24 mouse cellular contexts compared by ENCODE assay signal in genomic region chr9:43682102-43682501, GRCm38 (mm10).
DNase-seq lines count a peak whose midpoint lies in the region; ATAC-seq and TF ChIP-seq lines count a peak whose summit lies in the region.
"Had no signal": no experiment of that assay in that cellular context is flagged by ENCODE, and none has a peak within 500 bp of the region (broad histone marks: within the 10 kb centered on the region; RNA-seq: fewer than 3 reads in every experiment).

No protein-coding gene starts in this region.

- TF ChIP-seq CTCF in gastrocnemius, adult 2 months (IDR thresholded peaks at IDR 0.05): no peak

- ATAC-seq in frontal cortex, adult (ENCODE audit: low TSS enrichment): peak; percentile 69; the same call in 1 of the 2 replicates
- ATAC-seq: CD4-positive, CD25-positive, alpha-beta regulatory T cell, adult 4 months; forebrain, embryonic 14.5 days; forebrain, embryonic 16.5 days had no signal

- H3K4me1 ChIP-seq in ES-E14 (ENCODE audit: control insufficient read depth in 2 of 2, insufficient read depth in 2 of 2, low read length in 2 of 2, poor library complexity in 1 of 2): peaks cover 0 to 6% of the 10 kb centered on the region in 2 experiments; a peak in 1 of 4 replicates
- H3K4me1 ChIP-seq: embryonic facial prominence, embryonic 15.5 days had no signal

- H3K27ac ChIP-seq in ES-E14 (ENCODE audit: insufficient read depth, low read depth, low read length, poor library complexity, severe bottlenecking): 0 out of 2 replicates have a peak overlapping the region, but pooled peaks have one; percentile 10
- no peak overlapping the region for H3K27ac ChIP-seq in gastrocnemius, adult 2 months
- H3K27ac ChIP-seq: embryonic facial prominence, embryonic 13.5 days; embryonic facial prominence, embryonic 15.5 days; forebrain, embryonic 10.5 days; forebrain, embryonic 12.5 days had no signal

- DNase-seq in frontal cortex, postnatal 14 days (ENCODE audit: low spot score in 2 of 2): no peak
- DNase-seq in 3134 (ENCODE audit: extremely low read depth, insufficient read length, low spot score) (peak; percentile 53), 3T3-L1 (ENCODE audit: low read depth, low spot score) (peak; percentile 21), ES-E14 (ENCODE audit: low read depth, low spot score) (no peak)
- no peak for DNase-seq in cerebellum, adult 18-20 months
- no peak for DNase-seq in gastrocnemius, adult 2 months
- DNase-seq in lung, postnatal 10 days: no peak
- DNase-seq: adrenal gland, adult 8-10 months; adrenal gland, postnatal 14 days; cerebellum, adult 11-12 months; cerebellum, adult 8-10 months; cerebellum, adult 9-11 months; cerebellum, postnatal 14 days; cerebellum, postnatal 36 days; embryo, embryonic 11 days had no signal

- H3K9ac ChIP-seq in ES-E14 (ENCODE audit: insufficient read depth, low read depth, low read length, poor library complexity, severe bottlenecking): no peak overlapping the region
- H3K9ac ChIP-seq: embryonic facial prominence, embryonic 13.5 days; embryonic facial prominence, embryonic 15.5 days; forebrain, embryonic 12.5 days had no signal

- intact Hi-C loops in gastrocnemius, adult 2 months (cut with DNase I): no loop called here

- no peaks in the 10 kb centered on the region for H3K9me3 ChIP-seq in ES-E14 (ENCODE audit: control insufficient read depth, insufficient read depth, low read depth, low read length)
- H3K9me3 ChIP-seq: embryonic facial prominence, embryonic 13.5 days; embryonic facial prominence, embryonic 15.5 days; forebrain, embryonic 10.5 days; forebrain, embryonic 12.5 days had no signal

- no peak overlapping the region for H3K4me3 ChIP-seq in ES-E14 (ENCODE audit: insufficient read depth in 1 of 2, low read depth in 1 of 2, low read length in 2 of 2, poor library complexity in 1 of 2, severe bottlenecking in 1 of 2)
- no peak overlapping the region for H3K4me3 ChIP-seq in gastrocnemius, adult 2 months
- H3K4me3 ChIP-seq: embryonic facial prominence, embryonic 13.5 days; embryonic facial prominence, embryonic 15.5 days; erythroblast, embryonic 14.5 days; forebrain, embryonic 10.5 days; forebrain, embryonic 12.5 days had no signal

- H3K36me3 ChIP-seq in ES-E14 (ENCODE audit: control insufficient read depth, insufficient read depth, low read length, poor library complexity, severe bottlenecking): no peaks in the 10 kb centered on the region; the same call in 1 of the 2 replicates
- H3K36me3 ChIP-seq: embryonic facial prominence, embryonic 13.5 days; embryonic facial prominence, embryonic 15.5 days; forebrain, embryonic 10.5 days; forebrain, embryonic 12.5 days had no signal

- in situ Hi-C loops in ES-E14 (cut with MboI; ENCODE audit: low sequenced_read_pairs in 2 of 2, unreplicated experiment in 2 of 2): no loop called here

TF ChIP-seq in ES-E14, 5 proteins besides CTCF, POLR2A, EP300 and RAD21:
- TF ChIP-seq ZNF384 (IDR thresholded peaks at IDR 0.05; ENCODE audit: low read depth, low read length): no peak
- TF ChIP-seq HCFC1 (IDR thresholded peaks at IDR 0.05; ENCODE audit: borderline replicate concordance, insufficient read depth, low read length): no peak
- TF ChIP-seq CHD2 (IDR thresholded peaks at IDR 0.05; ENCODE audit: low read depth, low read length): no peak
- TF ChIP-seq MAFK (IDR thresholded peaks at IDR 0.05; ENCODE audit: insufficient read depth, low read depth, low read length): no peak
- no peak for TF ChIP-seq ZC3H11A (IDR thresholded peaks at IDR 0.05; ENCODE audit: borderline replicate concordance, low read depth, low read length)

Comparison
In these comparisons a context has a peak if more than half of its experiments do, and no peak if none do; other contexts are left out.
1. DNase-seq: peak in 3134 (single experiment) and 3T3-L1 (single experiment); none in frontal cortex, postnatal 14 days (0 of 2), ES-E14 (single experiment), cerebellum, adult 18-20 months (0 of 2), gastrocnemius, adult 2 months (single experiment) and lung, postnatal 10 days (single experiment).